Mouse (Mus musculus): ENCODE data around the gene Gprc5a. TPM values are rescaled to one million over a fixed set of nuclear protein-coding genes. Genes with fewer than 3 reads are reported as not detected.
A peak's percentile ranks its signal among the peaks of the same experiment; 100 is the strongest.

Gene Gprc5a
- polyA plus RNA-seq, 1 experiment from 2014 or later: 0.66 TPM

DNA sequence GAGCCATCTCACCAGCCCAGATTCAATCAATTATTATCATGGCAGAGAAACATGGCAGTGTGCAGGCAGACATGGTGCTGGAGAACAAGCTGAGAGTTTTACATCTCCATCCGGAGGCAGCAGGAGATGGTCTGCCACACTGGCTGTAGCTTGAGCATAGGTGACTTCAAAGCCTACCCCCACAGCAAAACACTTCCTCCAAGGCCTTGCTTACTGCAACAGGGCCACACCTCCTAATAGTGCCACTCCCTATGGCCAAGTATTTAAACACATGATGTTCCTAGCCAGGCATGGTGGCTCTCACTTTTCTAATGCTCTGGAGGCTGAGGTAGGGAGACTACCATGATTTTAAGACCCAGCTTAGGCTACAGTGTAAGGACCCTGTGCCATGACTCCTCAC lies 20.3 kb downstream of the Gprc5a start:
- Histone ChIP-seq H3K9me3 (ENCODE audit: control insufficient read depth, low read length) (no peaks in the 10 kb centered on the region), H3K27ac (replicated peaks; ENCODE audit: low read depth, low read length) (no peak overlapping the region), H3K4me2 (ENCODE audit: low read length) (no peak overlapping the region), H3K4me1 (ENCODE audit: control insufficient read depth, insufficient read depth, low read length) (0 out of 2 replicates have a peak, but pooled peaks cover 4% of the 10 kb centered on the region), H3K27me3 (ENCODE audit: control insufficient read depth, insufficient read depth, low read length) (0 out of 2 replicates have a peak, but pooled peaks cover 3% of the 10 kb centered on the region), H3K4me3 (replicated peaks; ENCODE audit: low read depth, low read length) (no peak overlapping the region), H3K9ac (replicated peaks; ENCODE audit: low read length) (no peak overlapping the region), H3K36me3 (ENCODE audit: control insufficient read depth, insufficient read depth, low read length) (no peaks in the 10 kb centered on the region)
- 90% methylated on average over 1 of the region's 1 CpGs for WGBS
- DNase-seq (no peak), ATAC-seq (ENCODE audit: low FRiP score, low TSS enrichment) (no peak)

DNA sequence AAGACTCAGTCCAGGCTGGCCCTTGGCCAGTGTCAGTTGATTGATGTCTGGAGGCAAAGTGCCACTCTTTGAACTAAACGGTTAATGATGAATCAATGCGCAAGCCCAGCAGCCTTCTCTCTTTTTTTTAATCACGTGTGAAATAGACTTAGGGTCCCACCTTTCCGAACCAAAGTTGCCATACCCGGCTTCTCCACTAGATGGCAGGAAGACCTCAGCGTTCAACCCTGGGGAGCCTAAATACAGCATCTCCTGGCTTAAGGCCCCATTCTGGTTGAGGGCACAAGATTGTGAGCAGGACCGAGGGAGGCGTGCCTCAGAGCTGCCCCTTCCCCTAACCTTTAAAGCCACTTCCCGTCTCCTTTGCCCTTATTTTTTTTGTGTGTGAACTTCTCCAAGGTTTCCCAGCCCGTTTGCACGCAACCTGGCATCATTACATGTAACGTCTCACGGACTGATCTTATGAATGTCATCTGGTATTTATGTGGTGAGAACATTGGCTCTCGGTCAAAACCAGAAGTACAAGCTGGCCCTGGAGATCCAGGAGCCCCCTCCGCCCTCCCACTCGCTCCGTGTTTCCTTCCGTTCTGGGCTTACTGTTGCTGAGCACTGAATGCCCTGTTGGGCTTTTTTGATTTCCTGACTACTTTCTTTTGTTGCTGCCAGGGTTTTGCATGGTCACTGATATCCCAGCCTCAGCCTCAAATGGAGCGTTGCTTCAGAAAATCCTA lies 22.4 kb downstream of the Gprc5a start:
- 0 out of 2 replicates have a peak, but pooled peaks cover 4% of the 10 kb centered on the region for H3K4me1 ChIP-seq (ENCODE audit: control insufficient read depth, insufficient read depth, low read length)
- 28% methylated on average over 19 of the region's 19 CpGs for WGBS
- H3K36me3 ChIP-seq (ENCODE audit: control insufficient read depth, insufficient read depth, low read length): no peaks in the 10 kb centered on the region
- peak; percentile 95 for DNase-seq
- no peaks in the 10 kb centered on the region for H3K9me3 ChIP-seq (ENCODE audit: control insufficient read depth, low read length)
- H3K27me3 ChIP-seq (ENCODE audit: control insufficient read depth, insufficient read depth, low read length): 0 out of 2 replicates have a peak, but pooled peaks cover 3% of the 10 kb centered on the region
- no peak overlapping the region for H3K27ac ChIP-seq (replicated peaks; ENCODE audit: low read depth, low read length)
- peak overlapping the region; percentile 38 for H3K4me2 ChIP-seq (ENCODE audit: low read length)
- ATAC-seq (ENCODE audit: low FRiP score, low TSS enrichment): peak; percentile 82; the same call in 1 of the 2 replicates
- H3K4me3 ChIP-seq (replicated peaks; ENCODE audit: low read depth, low read length): no peak overlapping the region
- no peak overlapping the region for H3K9ac ChIP-seq (replicated peaks; ENCODE audit: low read length)

DNA sequence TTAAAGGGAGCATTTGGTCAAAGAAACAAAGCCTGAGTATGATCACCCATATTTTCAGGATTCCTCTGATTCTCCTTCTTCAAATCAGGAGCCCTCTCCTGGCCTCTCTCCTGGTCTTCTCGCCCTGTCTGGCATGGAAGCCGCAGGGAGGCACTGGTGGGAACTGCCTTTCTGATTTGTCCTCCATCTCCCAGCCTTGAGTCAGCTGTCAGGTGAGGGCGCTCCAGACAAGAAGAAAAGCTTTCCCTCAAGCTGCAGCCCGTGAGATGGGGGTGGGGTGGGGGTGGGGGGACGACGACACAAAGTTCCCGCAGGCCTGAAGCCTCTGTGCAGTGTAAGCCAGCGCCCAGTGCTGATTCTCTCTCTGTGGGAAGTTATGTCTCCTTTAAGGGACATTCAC lies 24.3 kb downstream of the Gprc5a start:
- peak; percentile 41 for DNase-seq

DNA sequence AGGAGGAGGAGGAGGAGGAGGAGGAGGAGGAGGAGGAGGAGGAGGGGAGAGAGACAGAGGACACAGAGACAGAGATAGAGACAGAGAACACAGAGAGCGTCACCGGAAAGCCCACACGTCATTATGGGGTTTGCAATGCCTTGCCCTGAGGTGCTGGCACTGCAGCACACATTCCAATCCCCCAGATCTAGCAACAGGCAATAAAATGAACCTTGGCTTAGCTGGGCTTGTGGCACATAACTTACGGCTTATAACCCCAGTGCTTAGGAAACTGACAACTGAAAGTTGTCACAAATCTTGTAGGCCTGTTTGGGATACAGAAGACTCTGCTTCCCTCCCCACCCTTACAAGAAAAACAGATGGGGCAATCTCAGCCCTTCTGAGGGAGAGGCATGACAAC lies 25.2 kb downstream of the Gprc5a start:
- no peaks in the 10 kb centered on the region for H3K36me3 ChIP-seq (ENCODE audit: control insufficient read depth, insufficient read depth, low read length)
- H3K4me2 ChIP-seq (ENCODE audit: low read length): no peak overlapping the region
- H3K27ac ChIP-seq (replicated peaks; ENCODE audit: low read depth, low read length): no peak overlapping the region
- WGBS: 67% methylated on average over 4 of the region's 4 CpGs
- 0 out of 2 replicates have a peak, but pooled peaks cover 4% of the 10 kb centered on the region for H3K4me1 ChIP-seq (ENCODE audit: control insufficient read depth, insufficient read depth, low read length)
- no peak overlapping the region for H3K4me3 ChIP-seq (replicated peaks; ENCODE audit: low read depth, low read length)
- ATAC-seq (ENCODE audit: low FRiP score, low TSS enrichment) (no peak), DNase-seq (no peak)
- H3K27me3 ChIP-seq (ENCODE audit: control insufficient read depth, insufficient read depth, low read length): 0 out of 2 replicates have a peak, but pooled peaks cover 3% of the 10 kb centered on the region
- no peak overlapping the region for H3K9ac ChIP-seq (replicated peaks; ENCODE audit: low read length)
- no peaks in the 10 kb centered on the region for H3K9me3 ChIP-seq (ENCODE audit: control insufficient read depth, low read length)

More for the DNA sequence above, 24.3 kb downstream of the Gprc5a start:
- ATAC-seq (ENCODE audit: low FRiP score, low TSS enrichment): no peak
- H3K27ac ChIP-seq (replicated peaks; ENCODE audit: low read depth, low read length): no peak overlapping the region
- no peak overlapping the region for H3K9ac ChIP-seq (replicated peaks; ENCODE audit: low read length)
- H3K4me3 ChIP-seq (replicated peaks; ENCODE audit: low read depth, low read length): no peak overlapping the region
- H3K4me1 ChIP-seq (ENCODE audit: control insufficient read depth, insufficient read depth, low read length): 0 out of 2 replicates have a peak, but pooled peaks cover 4% of the 10 kb centered on the region
- no peaks in the 10 kb centered on the region for H3K36me3 ChIP-seq (ENCODE audit: control insufficient read depth, insufficient read depth, low read length)
- H3K9me3 ChIP-seq (ENCODE audit: control insufficient read depth, low read length): no peaks in the 10 kb centered on the region
- H3K4me2 ChIP-seq (ENCODE audit: low read length): no peak overlapping the region
- H3K27me3 ChIP-seq (ENCODE audit: control insufficient read depth, insufficient read depth, low read length): 0 out of 2 replicates have a peak, but pooled peaks cover 3% of the 10 kb centered on the region
- WGBS: 21% methylated on average over 8 of the region's 8 CpGs

DNA sequence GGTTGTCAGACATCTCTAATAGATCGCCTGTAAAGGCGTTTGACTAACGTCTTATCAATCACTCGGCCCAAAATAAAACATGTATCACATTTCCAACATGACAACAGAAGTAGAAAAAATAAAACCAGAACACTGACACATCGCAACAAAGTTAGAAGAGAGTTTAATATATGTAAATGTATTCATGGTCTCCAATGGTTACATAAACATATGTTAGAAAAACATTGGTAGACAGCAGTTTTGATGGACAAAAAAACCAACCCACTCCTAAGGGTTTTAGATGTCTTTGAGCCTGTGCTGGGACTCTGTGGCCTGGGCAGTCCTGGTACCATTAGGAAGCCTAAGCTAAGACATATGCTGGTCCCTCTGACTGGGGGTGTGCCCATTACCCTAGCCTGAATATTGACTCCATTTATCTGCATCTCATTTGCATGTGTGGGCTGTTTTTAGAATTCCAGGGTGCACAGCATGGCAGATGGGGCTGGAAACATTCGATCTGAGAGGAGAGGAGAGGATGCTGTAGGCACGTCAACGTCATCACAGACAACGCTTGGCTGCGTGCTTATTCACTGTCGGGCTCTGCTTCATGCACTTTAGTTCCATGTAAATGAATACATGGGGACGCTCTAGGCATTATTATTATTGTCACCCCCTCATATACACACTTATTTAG lies 27.5 kb downstream of the Gprc5a start:
- ATAC-seq (ENCODE audit: low FRiP score, low TSS enrichment) (no peak), DNase-seq (no peak)
- no peak overlapping the region for H3K9ac ChIP-seq (replicated peaks; ENCODE audit: low read length)
- 0 out of 2 replicates have a peak, but pooled peaks cover 3% of the 10 kb centered on the region for H3K27me3 ChIP-seq (ENCODE audit: control insufficient read depth, insufficient read depth, low read length)
- WGBS: 83% methylated on average over 12 of the region's 12 CpGs
- H3K9me3 ChIP-seq (ENCODE audit: control insufficient read depth, low read length): no peaks in the 10 kb centered on the region
- no peak overlapping the region for H3K4me2 ChIP-seq (ENCODE audit: low read length)
- H3K36me3 ChIP-seq (ENCODE audit: control insufficient read depth, insufficient read depth, low read length): no peaks in the 10 kb centered on the region
- H3K27ac ChIP-seq (replicated peaks; ENCODE audit: low read depth, low read length): 0 out of 2 replicates have a peak overlapping the region, but pooled peaks have one; percentile 32
- H3K4me1 ChIP-seq (ENCODE audit: control insufficient read depth, insufficient read depth, low read length): 0 out of 2 replicates have a peak, but pooled peaks cover 2% of the 10 kb centered on the region
- no peak overlapping the region for H3K4me3 ChIP-seq (replicated peaks; ENCODE audit: low read depth, low read length)

DNA sequence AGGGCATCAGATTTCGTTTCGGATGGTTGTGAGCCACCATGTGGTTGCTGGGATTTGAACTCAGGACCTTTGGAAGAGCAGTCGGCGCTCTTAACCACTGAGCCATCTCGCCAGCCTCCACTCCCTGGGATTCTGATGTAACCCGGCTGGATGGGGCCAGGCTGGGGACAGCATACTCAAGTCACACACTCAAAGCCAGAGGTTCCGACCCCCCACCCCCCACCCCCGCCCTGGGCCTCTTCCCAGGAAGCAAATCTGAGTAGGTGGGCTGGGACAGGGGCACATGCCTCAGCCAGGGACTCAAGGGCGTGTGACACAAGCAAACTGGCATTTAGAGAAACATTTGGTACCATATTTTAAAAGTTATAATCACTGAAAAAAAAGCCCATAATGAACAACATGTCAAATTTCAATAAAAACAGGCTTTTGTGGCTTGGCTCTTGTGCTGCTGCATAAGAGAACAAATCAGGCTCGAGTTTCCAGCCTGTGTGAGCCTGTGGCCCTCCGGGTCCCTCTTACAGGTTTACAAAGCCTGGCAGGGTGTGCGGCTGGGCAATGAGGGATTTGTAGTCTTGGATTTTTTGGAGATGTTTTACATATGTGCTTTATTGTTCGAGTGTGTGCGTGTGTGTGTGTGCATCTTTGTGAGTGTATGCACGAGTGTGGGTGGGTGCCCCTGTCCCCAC lies 35.5 kb downstream of the Gprc5a start:
- 80% methylated on average over 15 of the region's 15 CpGs for WGBS
- Histone ChIP-seq H3K4me3 (replicated peaks; ENCODE audit: low read depth, low read length) (no peak overlapping the region), H3K4me1 (ENCODE audit: control insufficient read depth, insufficient read depth, low read length) (0 out of 2 replicates have a peak, but pooled peaks cover 3% of the 10 kb centered on the region), H3K27ac (replicated peaks; ENCODE audit: low read depth, low read length) (no peak overlapping the region), H3K9me3 (ENCODE audit: control insufficient read depth, low read length) (no peaks in the 10 kb centered on the region), H3K9ac (replicated peaks; ENCODE audit: low read length) (no peak overlapping the region), H3K36me3 (ENCODE audit: control insufficient read depth, insufficient read depth, low read length) (no peaks in the 10 kb centered on the region), H3K4me2 (ENCODE audit: low read length) (no peak overlapping the region), H3K27me3 (ENCODE audit: control insufficient read depth, insufficient read depth, low read length) (no peaks in the 10 kb centered on the region; the same call in 1 of the 2 replicates)
- DNase-seq: no peak
- no peak for ATAC-seq (ENCODE audit: low FRiP score, low TSS enrichment)

DNA sequence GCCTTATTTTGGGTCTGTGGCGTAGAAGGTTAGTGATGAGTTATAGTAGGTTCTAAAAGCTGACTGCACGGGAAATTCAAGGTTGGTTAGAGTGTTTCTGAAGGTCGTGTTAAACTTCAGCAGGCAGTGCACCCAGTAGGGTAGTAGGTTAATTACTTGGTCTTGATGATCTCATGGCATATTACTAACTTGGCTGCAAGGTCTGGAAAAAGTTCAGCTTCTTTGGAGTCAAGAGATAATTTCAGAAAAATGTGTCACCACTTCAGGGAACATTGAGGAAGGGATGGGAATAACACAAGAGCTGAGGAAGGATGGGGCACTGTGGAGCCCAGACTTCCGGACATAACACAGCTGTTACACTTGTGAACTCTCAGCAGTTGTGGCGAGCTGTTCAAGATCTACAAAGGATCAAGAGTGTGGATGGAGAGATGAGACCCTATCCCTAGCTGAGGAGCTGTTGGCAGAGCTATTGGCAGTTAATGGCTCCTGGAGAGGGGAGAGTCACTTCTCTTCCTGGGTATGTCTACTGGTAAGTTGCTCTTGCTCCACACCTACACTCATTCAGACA lies 37.4 kb downstream of the Gprc5a start:
- H3K4me2 ChIP-seq (ENCODE audit: low read length): no peak overlapping the region
- no peaks in the 10 kb centered on the region for H3K9me3 ChIP-seq (ENCODE audit: control insufficient read depth, low read length)
- H3K4me3 ChIP-seq (replicated peaks; ENCODE audit: low read depth, low read length): no peak overlapping the region
- no peak overlapping the region for H3K9ac ChIP-seq (replicated peaks; ENCODE audit: low read length)
- 90% methylated on average over 5 of the region's 5 CpGs for WGBS
- no peak overlapping the region for H3K27ac ChIP-seq (replicated peaks; ENCODE audit: low read depth, low read length)
- H3K27me3 ChIP-seq (ENCODE audit: control insufficient read depth, insufficient read depth, low read length): peaks cover 4% of the 10 kb centered on the region; the same call in 1 of the 2 replicates
- H3K4me1 ChIP-seq (ENCODE audit: control insufficient read depth, insufficient read depth, low read length): 0 out of 2 replicates have a peak, but pooled peaks cover 3% of the 10 kb centered on the region
- DNase-seq (no peak), ATAC-seq (ENCODE audit: low FRiP score, low TSS enrichment) (no peak)
- H3K36me3 ChIP-seq (ENCODE audit: control insufficient read depth, insufficient read depth, low read length): no peaks in the 10 kb centered on the region

DNA sequence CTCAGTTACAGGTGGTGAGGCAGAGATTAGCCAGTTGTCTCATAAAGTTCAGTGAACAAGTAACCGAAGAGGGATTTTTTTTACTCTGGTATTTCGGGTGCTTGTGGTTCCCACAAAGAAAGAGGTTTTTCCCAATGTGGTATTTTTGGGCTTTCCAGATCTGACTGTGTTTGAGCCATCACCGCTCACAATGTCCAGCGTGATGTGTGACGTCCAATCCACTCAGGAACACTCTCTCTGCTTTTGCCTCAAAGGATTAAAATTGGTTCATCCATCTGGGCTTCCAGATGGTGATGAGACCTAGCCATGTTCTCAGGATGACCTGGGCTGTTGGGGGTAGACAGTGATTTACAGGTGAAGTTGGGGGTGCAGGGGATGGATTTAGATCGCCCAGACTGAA lies 41.6 kb downstream of the Gprc5a start:
- Histone ChIP-seq H3K27ac (replicated peaks; ENCODE audit: low read depth, low read length) (no peak overlapping the region), H3K36me3 (ENCODE audit: control insufficient read depth, insufficient read depth, low read length) (no peaks in the 10 kb centered on the region), H3K9me3 (ENCODE audit: control insufficient read depth, low read length) (no peaks in the 10 kb centered on the region), H3K4me3 (replicated peaks; ENCODE audit: low read depth, low read length) (no peak overlapping the region), H3K9ac (replicated peaks; ENCODE audit: low read length) (no peak overlapping the region), H3K4me1 (ENCODE audit: control insufficient read depth, insufficient read depth, low read length) (0 out of 2 replicates have a peak, but pooled peaks cover 3% of the 10 kb centered on the region), H3K4me2 (ENCODE audit: low read length) (no peak overlapping the region), H3K27me3 (ENCODE audit: control insufficient read depth, insufficient read depth, low read length) (peaks cover 8% of the 10 kb centered on the region; the same call in 1 of the 2 replicates)
- ATAC-seq (ENCODE audit: low FRiP score, low TSS enrichment) (no peak), DNase-seq (no peak)
- 89% methylated on average over 6 of the region's 6 CpGs for WGBS

Data from midbrain, embryonic 14.5 days (tissue).